Mouse (Mus musculus) bone marrow, adult 2 months (tissue): Measurements from ENCODE around the gene Hivep3.

ENCODE experiments used
- CTCF ChIP-seq: fragments of 200-500 bp; IDR thresholded peaks from 2 replicates; pipeline ENCODE4 v1.5.1; 2011; ENCODE audit warnings: low read length, control low read depth; ENCODE audit not compliant: control insufficient read depth, insufficient read depth
- POLR2A ChIP-seq: fragments of 200-500 bp; IDR thresholded peaks from 2 replicates; pipeline ENCODE4 v1.6.1; 2011; ENCODE audit warnings: low read depth, mild to moderate bottlenecking, control low read depth, low read length, borderline replicate concordance; ENCODE audit not compliant: control insufficient read depth

DNA sequence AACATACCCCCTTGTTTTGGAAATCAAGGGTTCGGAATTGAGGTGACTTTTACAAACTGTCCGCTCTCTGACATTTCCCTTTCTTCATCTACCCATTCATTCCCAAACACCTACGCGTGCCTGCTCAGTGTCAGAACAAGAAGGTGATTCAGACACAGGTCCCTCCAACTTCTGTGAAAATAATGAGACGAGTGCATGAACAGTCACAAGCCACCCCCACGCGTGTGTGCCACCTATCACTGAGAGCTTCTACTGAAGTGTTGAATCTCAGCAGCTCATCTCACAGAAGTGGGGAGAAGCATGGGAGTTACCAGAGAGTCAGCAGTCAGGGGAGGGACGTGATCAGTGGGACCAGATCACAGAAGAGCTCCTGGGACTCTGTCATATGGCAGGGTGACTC is 343.7 kb downstream of the Hivep3 start:
- TF ChIP-seq CTCF: no peak
- no peak for TF ChIP-seq POLR2A
